Mouse (Mus musculus): ENCODE results near the gene Cdk5r2.

DNA sequence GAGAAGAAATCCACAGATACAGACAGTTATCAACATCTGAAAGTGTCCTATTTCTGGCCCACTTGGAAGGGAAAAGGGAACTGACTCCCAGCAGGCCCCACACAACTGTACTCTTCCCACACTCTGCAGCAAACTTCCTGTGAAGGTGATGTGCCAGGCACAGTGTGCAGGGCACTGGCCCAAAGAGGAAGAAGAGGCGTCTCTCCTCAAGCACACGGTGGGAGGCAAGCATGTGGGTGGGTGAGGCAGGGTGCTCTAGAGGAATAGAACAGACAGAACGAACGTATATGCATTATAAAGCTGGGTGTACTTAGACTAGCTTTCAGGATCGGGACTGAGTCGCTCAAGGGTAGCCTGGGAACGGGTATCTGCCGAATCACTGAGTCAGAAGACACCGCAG is 24.7 kb upstream of the Cdk5r2 start:
- TF ChIP-seq POLR2A (IDR thresholded peaks at IDR 0.05; ENCODE audit: extremely low read depth, insufficient read depth, low read length), result no peak
- TF ChIP-seq CTCF (IDR thresholded peaks at IDR 0.05; ENCODE audit: low read depth, low read length), result no peak
